ENCODE assay signal across 9 mouse cellular contexts in genomic region chr6:50938879-50939278, GRCm38 (mm10).
DNase-seq lines count a peak whose midpoint lies in the region; ATAC-seq and TF ChIP-seq lines count a peak whose summit lies in the region.
"Had no signal": no experiment of that assay in that cellular context is flagged by ENCODE, and none has a peak within 500 bp of the region (broad histone marks: within the 10 kb centered on the region; RNA-seq: fewer than 3 reads in every experiment).

No protein-coding gene starts in this region.

- intact Hi-C loops in left cerebral cortex, adult 2 months (cut with DNase I) = loop anchor here (1.0 kb wide), 1 partner anchor 229 kb away; no protein-coding TSS in a partner anchor
- intact Hi-C loops in left cerebral cortex, postnatal 10 days (cut with DNase I) = loop anchor here (1.0 kb wide), 1 partner anchor 260 kb away; no protein-coding TSS in a partner anchor

- no peak overlapping the region for H3K27ac ChIP-seq in left cerebral cortex, adult 2 months
- H3K27ac ChIP-seq in bone marrow macrophage, adult 2 months (ENCODE audit: insufficient read depth, low read depth, low read length) = no peak overlapping the region
- peak overlapping the region; percentile 81 for H3K27ac ChIP-seq in hindbrain, embryonic 10.5 days

- no peaks in the 10 kb centered on the region for H3K4me1 ChIP-seq in bone marrow macrophage, adult 2 months (ENCODE audit: control insufficient read depth, insufficient read depth, low read length)
- peaks cover 31% of the 10 kb centered on the region for H3K4me1 ChIP-seq in hindbrain, embryonic 10.5 days (replicated peaks)

- H3K4me3 ChIP-seq in left cerebral cortex, adult 2 months = no peak overlapping the region
- H3K4me3 ChIP-seq in bone marrow macrophage, adult 2 months (ENCODE audit: insufficient read depth, low read length) = no peak overlapping the region
- H3K4me3 ChIP-seq in hindbrain, embryonic 10.5 days = no peak overlapping the region
- H3K4me3 ChIP-seq: myocyte had no signal

- H3K27me3 ChIP-seq in hindbrain, embryonic 10.5 days (ENCODE audit: insufficient read depth, poor library complexity, severe bottlenecking) = no peaks in the 10 kb centered on the region
- H3K27me3 ChIP-seq in splenic B cell, adult 2 months (ENCODE audit: control insufficient read depth, insufficient read depth, low read length, poor library complexity, severe bottlenecking) = no peaks in the 10 kb centered on the region

- no peaks in the 10 kb centered on the region for H3K36me3 ChIP-seq in hindbrain, embryonic 10.5 days
- no peaks in the 10 kb centered on the region for H3K36me3 ChIP-seq in splenic B cell, adult 2 months (ENCODE audit: control insufficient read depth, insufficient read depth, low read length, poor library complexity, severe bottlenecking)

- H3K9me3 ChIP-seq in hindbrain, embryonic 10.5 days = no peaks in the 10 kb centered on the region

- DNase-seq in CD4-positive, CD25-positive, alpha-beta regulatory T cell, adult 2 months (ENCODE audit: low read depth, low spot score) = peak; percentile 36
- no peak for DNase-seq in left cerebral cortex, adult 2 months (ENCODE audit: extremely low spot score in 1 of 2, low spot score in 2 of 2)
- DNase-seq in left cerebral cortex, adult 11 months (ENCODE audit: low spot score) = no peak
- peak; percentile 34 for DNase-seq in hindbrain, embryonic 10.5 days (ENCODE audit: low spot score)
- peak; percentile 57 for DNase-seq in splenic B cell, adult 2 months (ENCODE audit: low read depth, low spot score)
- DNase-seq in left cerebral cortex, postnatal 10 days (ENCODE audit: extremely low spot score in 1 of 2, low spot score in 2 of 2) = no peak

- TF ChIP-seq CTCF in left cerebral cortex, adult 2 months (IDR thresholded peaks at IDR 0.05) = peak; percentile 70
- peak; percentile 30; the same call in 1 of the 2 replicates for TF ChIP-seq CTCF in bone marrow macrophage, adult 2 months (IDR thresholded peaks at IDR 0.05; ENCODE audit: low read depth, low read length)

- TF ChIP-seq POLR2A in bone marrow macrophage, adult 2 months (IDR thresholded peaks at IDR 0.05; ENCODE audit: borderline replicate concordance, low read depth, low read length) = no peak

- no peak for ATAC-seq in CD4-positive, CD25-positive, alpha-beta regulatory T cell, adult 4 months

- 27% methylated on average over 7 of the region's 7 CpGs for WGBS in hindbrain, embryonic 10.5 days

Comparison
In these comparisons a context has a peak if more than half of its experiments do, and no peak if none do; other contexts are left out.
1. DNase-seq: peak in CD4-positive, CD25-positive, alpha-beta regulatory T cell, adult 2 months (single experiment), hindbrain, embryonic 10.5 days (single experiment) and splenic B cell, adult 2 months (single experiment); none in left cerebral cortex, adult 2 months (0 of 2), left cerebral cortex, adult 11 months (single experiment) and left cerebral cortex, postnatal 10 days (0 of 2).